ENCODE assay signal across 9 mouse cellular contexts in the genomic region with DNA sequence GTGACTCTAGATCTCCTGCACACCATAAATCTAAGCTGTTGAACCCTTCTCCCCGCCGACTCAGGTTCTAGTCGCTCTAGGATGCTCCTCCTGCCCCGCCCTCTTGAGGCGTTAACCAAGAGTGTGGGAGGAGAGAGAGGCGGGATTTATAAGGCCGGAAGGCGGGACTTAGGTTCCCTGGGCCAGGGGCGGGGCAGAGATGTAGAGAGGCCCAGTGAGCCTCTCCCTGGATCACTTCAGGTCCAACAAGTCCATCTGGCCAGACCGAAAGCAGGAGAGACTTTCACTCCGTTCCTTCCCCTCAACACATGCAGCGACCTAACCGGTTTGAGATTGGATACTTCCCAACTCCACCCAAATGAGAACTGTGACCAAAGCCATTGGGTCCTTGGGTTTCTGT. TPM values are rescaled to one million over a fixed set of nuclear protein-coding genes. Genes with fewer than 3 reads are reported as not detected.
DNase-seq lines count a peak whose midpoint lies in the region; ATAC-seq and TF ChIP-seq lines count a peak whose summit lies in the region.
"Had no signal": no experiment of that assay in that cellular context is flagged by ENCODE, and none has a peak within 500 bp of the region (broad histone marks: within the 10 kb centered on the region; RNA-seq: fewer than 3 reads in every experiment).

No protein-coding gene starts in this region.

- no peak overlapping the region for H3K4me2 ChIP-seq in intestine, embryonic 14.5 days (ENCODE audit: low read length)

- TF ChIP-seq CTCF in spleen, adult 2 months (IDR thresholded peaks at IDR 0.05; ENCODE audit: extremely low read depth, insufficient read depth, insufficient read length, insufficient replicate concordance), result no peak
- TF ChIP-seq CTCF in cerebellum, adult 2 months (IDR thresholded peaks at IDR 0.05; ENCODE audit: borderline replicate concordance, insufficient read depth, low read depth, low read length), result no peak

- no peak overlapping the region for H3K27ac ChIP-seq in spleen, adult 2 months (ENCODE audit: insufficient read depth, low read length)
- no peak overlapping the region for H3K27ac ChIP-seq in cerebellum, adult 2 months (ENCODE audit: insufficient read depth, low read length)
- no peak overlapping the region for H3K27ac ChIP-seq in intestine, embryonic 14.5 days (ENCODE audit: low read depth)
- H3K27ac ChIP-seq: macrophage had no signal

- DNase-seq in spleen, adult 2 months (ENCODE audit: low read depth in 1 of 2, low spot score in 2 of 2), result peak; percentile 28 to 36
- DNase-seq in spleen, postnatal 14 days (ENCODE audit: low spot score in 2 of 2), result no peak
- DNase-seq in cerebellum, adult 2 months, result peak; percentile 78 to 85
- peak; percentile 61 for DNase-seq in intestine, embryonic 14.5 days (ENCODE audit: low spot score)
- peak; percentile 67 to 69 for DNase-seq in lung, postnatal 4 days
- DNase-seq in thymus, postnatal 36 days, result peak; percentile 33 to 57
- no peak for DNase-seq in layer of hippocampus, adult 9-10 months (ENCODE audit: low spot score)

- no peaks in the 10 kb centered on the region for H3K36me3 ChIP-seq in spleen, adult 2 months (ENCODE audit: control insufficient read depth, insufficient read depth, low read length)
- H3K36me3 ChIP-seq in intestine, embryonic 14.5 days (ENCODE audit: control insufficient read depth, insufficient read depth, low read length), result no peaks in the 10 kb centered on the region

- no peak for TF ChIP-seq POLR2A in spleen, adult 2 months (IDR thresholded peaks at IDR 0.05; ENCODE audit: low read depth, low read length)
- peak; percentile 26; the same call in 1 of the 2 replicates for TF ChIP-seq POLR2A in cerebellum, adult 2 months (IDR thresholded peaks at IDR 0.05; ENCODE audit: borderline replicate concordance, insufficient read depth, low read length)

- H3K27me3 ChIP-seq in spleen, adult 2 months (ENCODE audit: control insufficient read depth, insufficient read depth, low read length), result peaks cover 19% of the 10 kb centered on the region
- no peaks in the 10 kb centered on the region for H3K27me3 ChIP-seq in cerebellum, adult 2 months (ENCODE audit: control insufficient read depth, insufficient read depth, low read length)
- H3K27me3 ChIP-seq in intestine, embryonic 14.5 days (replicated peaks; ENCODE audit: control insufficient read depth, insufficient read depth, low read length), result peaks cover 55% of the 10 kb centered on the region

- 10% methylated on average over 13 of the region's 13 CpGs for WGBS in spleen, adult 2 months
- WGBS in cerebellum, adult 2 months, result 9% methylated on average over 13 of the region's 13 CpGs
- 5% methylated on average over 13 of the region's 13 CpGs for WGBS in intestine, embryonic 14.5 days

- H3K9me3 ChIP-seq in intestine, embryonic 14.5 days (ENCODE audit: control insufficient read depth, low read length), result no peaks in the 10 kb centered on the region

- no peak for ATAC-seq in intestine, embryonic 14.5 days (replicated peaks; ENCODE audit: low FRiP score, low TSS enrichment, low read depth)
- no peak for ATAC-seq in megakaryocyte, adult 5-6 weeks (ENCODE audit: poor library complexity, severe bottlenecking)

- no peak overlapping the region for H3K9ac ChIP-seq in intestine, embryonic 14.5 days (ENCODE audit: low read length)

- H3K4me1 ChIP-seq in spleen, adult 2 months (ENCODE audit: control insufficient read depth, insufficient read depth, insufficient read length), result peaks cover 14% of the 10 kb centered on the region
- H3K4me1 ChIP-seq in cerebellum, adult 2 months (ENCODE audit: control insufficient read depth, insufficient read depth, low read length), result peaks cover 4% of the 10 kb centered on the region
- H3K4me1 ChIP-seq in intestine, embryonic 14.5 days (replicated peaks; ENCODE audit: control insufficient read depth, insufficient read depth, low read length), result peaks cover 19% of the 10 kb centered on the region

- no peak overlapping the region for H3K4me3 ChIP-seq in spleen, adult 2 months (ENCODE audit: extremely low read depth, insufficient read depth, insufficient read length)
- H3K4me3 ChIP-seq in cerebellum, adult 2 months (replicated peaks; ENCODE audit: insufficient read depth, low read depth, low read length), result peak overlapping the region; percentile 13
- H3K4me3 ChIP-seq in intestine, embryonic 14.5 days (ENCODE audit: low read depth, low read length), result no peak overlapping the region

RNA-seq across cellular contexts. Expression of a gene that starts 4.0 kb away (rescaled TPM):
- polyA plus RNA-seq in spleen, adult 2 months (2012; rRNA removed), result 0.22 and 0.27 TPM in 2 replicates
- polyA plus RNA-seq in cerebellum, adult 2 months (2012; rRNA removed), result 84.3 and 85.9 TPM in 2 replicates
- 5.5 and 5.8 TPM in 2 replicates for polyA plus RNA-seq in intestine, embryonic 14.5 days (2014; fragmentation: Nextera tagmentation; extraction: Ambion mirVana)
- 0.50 TPM in 1 of 2 replicates, not detected in the other for total RNA-seq in megakaryocyte, adult 5-6 weeks (2015)
- not detected in 2 replicates for total RNA-seq in megakaryocyte, adult 5-6 weeks (2017)
- polyA plus RNA-seq: macrophage had no signal

RNA-seq across cellular contexts. Expression of a gene that starts 7.6 kb away (rescaled TPM):
- 0.90 and 2.1 TPM in 2 replicates for polyA plus RNA-seq in spleen, adult 2 months (2012; rRNA removed)
- polyA plus RNA-seq in cerebellum, adult 2 months (2012; rRNA removed), result 92.6 and 103 TPM in 2 replicates
- 3.0 and 3.2 TPM in 2 replicates for polyA plus RNA-seq in intestine, embryonic 14.5 days (2014; fragmentation: Nextera tagmentation; extraction: Ambion mirVana)
- total RNA-seq in megakaryocyte, adult 5-6 weeks (2015), result 0.71 TPM in 1 of 2 replicates, not detected in the other
- not detected in 2 replicates for total RNA-seq in megakaryocyte, adult 5-6 weeks (2017)
- polyA plus RNA-seq: macrophage had no signal

RNA-seq across cellular contexts. Expression of a gene that starts 27.7 kb away (rescaled TPM):
- 0.04 and 0.09 TPM in 2 replicates for polyA plus RNA-seq in spleen, adult 2 months (2012; rRNA removed)
- polyA plus RNA-seq in cerebellum, adult 2 months (2012; rRNA removed), result 0.11 and 0.31 TPM in 2 replicates
- polyA plus RNA-seq in intestine, embryonic 14.5 days (2014; fragmentation: Nextera tagmentation; extraction: Ambion mirVana), result 0.58 and 0.63 TPM in 2 replicates
- not detected in 2 replicates for total RNA-seq in megakaryocyte, adult 5-6 weeks (2015)
- total RNA-seq in megakaryocyte, adult 5-6 weeks (2017), result 0.07 TPM in 1 of 2 replicates, not detected in the other
- polyA plus RNA-seq: macrophage had no signal

RNA-seq across cellular contexts. Expression of a gene that starts 29.2 kb away (rescaled TPM):
- polyA plus RNA-seq in spleen, adult 2 months (2012; rRNA removed), result 7.9 and 10.0 TPM in 2 replicates
- 17.5 and 18.9 TPM in 2 replicates for polyA plus RNA-seq in cerebellum, adult 2 months (2012; rRNA removed)
- 18.7 and 21.3 TPM in 2 replicates for polyA plus RNA-seq in intestine, embryonic 14.5 days (2014; fragmentation: Nextera tagmentation; extraction: Ambion mirVana)
- 3.2 and 4.7 TPM in 2 replicates for total RNA-seq in megakaryocyte, adult 5-6 weeks (2015)
- total RNA-seq in megakaryocyte, adult 5-6 weeks (2017), result 4.8 and 5.4 TPM in 2 replicates

RNA-seq across cellular contexts. Expression of a gene that starts 32.7 kb away (rescaled TPM):
- polyA plus RNA-seq in spleen, adult 2 months (2012; rRNA removed), result 273 and 277 TPM in 2 replicates
- 807 and 849 TPM in 2 replicates for polyA plus RNA-seq in cerebellum, adult 2 months (2012; rRNA removed)
- 77.1 and 86.0 TPM in 2 replicates for polyA plus RNA-seq in intestine, embryonic 14.5 days (2014; fragmentation: Nextera tagmentation; extraction: Ambion mirVana)
- 69.6 and 94.3 TPM in 2 replicates for total RNA-seq in megakaryocyte, adult 5-6 weeks (2015)
- 261 and 320 TPM in 2 replicates for total RNA-seq in megakaryocyte, adult 5-6 weeks (2017)

Comparison
In these comparisons a context has a peak if more than half of its experiments do, and no peak if none do; other contexts are left out.
1. DNase-seq: peak in spleen, adult 2 months (2 of 2), cerebellum, adult 2 months (2 of 2), intestine, embryonic 14.5 days (single experiment), lung, postnatal 4 days (2 of 2) and thymus, postnatal 36 days (2 of 2); none in spleen, postnatal 14 days (0 of 2) and layer of hippocampus, adult 9-10 months (single experiment).
2. RNA of a gene that starts 4.0 kb away (polyA plus RNA-seq): 84.3 to 85.9 TPM in cerebellum, adult 2 months; 5.5 to 5.8 TPM in intestine, embryonic 14.5 days and 0.22 to 0.27 TPM in spleen, adult 2 months; every median in the first group is over 10 times any median in the second.
3. RNA of a gene that starts 7.6 kb away (polyA plus RNA-seq): 92.6 to 103 TPM in cerebellum, adult 2 months; 3.0 to 3.2 TPM in intestine, embryonic 14.5 days and 0.90 to 2.1 TPM in spleen, adult 2 months; every median in the first group is over 10 times any median in the second.